Mouse (Mus musculus): ENCODE data around the gene Pfas.
"Not testable (repeated sequence)": the region's sequence is repeated elsewhere in the genome, so short reads cannot be mapped to it uniquely, and the experiment has no call there.

Gene Pfas

GRCm38 (mm10) chr11:68974059-68974450 lies 34.2 kb downstream of the Pfas start:
- ATAC-seq (ENCODE audit: insufficient number of reproducible peaks, low FRiP score, low TSS enrichment): no peak

GRCm38 (mm10) chr11:68973250-68974058 lies 34.8 kb downstream of the Pfas start:
- peak; percentile 90; the same call in 1 of the 2 replicates for ATAC-seq (ENCODE audit: insufficient number of reproducible peaks, low FRiP score, low TSS enrichment)

DNA sequence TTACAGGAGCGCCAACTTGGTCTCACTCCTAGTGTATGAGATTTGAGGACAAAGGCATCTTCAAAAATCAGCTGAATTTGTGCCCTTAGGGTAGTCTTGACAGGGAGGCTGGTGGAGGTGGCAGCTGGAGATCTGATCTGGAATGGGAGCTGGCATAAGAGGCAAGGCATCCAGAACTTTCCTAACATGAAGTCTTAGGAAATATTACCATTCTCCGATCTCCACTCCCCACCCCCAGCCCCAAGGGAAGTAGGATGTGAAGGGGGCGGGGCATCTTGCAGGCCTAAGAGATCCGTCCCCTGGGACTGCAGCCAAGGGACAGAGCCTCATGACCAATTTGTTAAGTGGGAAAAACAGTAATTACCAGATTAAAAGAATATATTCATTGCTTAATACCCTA lies 38.0 kb downstream of the Pfas start:
- no peak for ATAC-seq (ENCODE audit: insufficient number of reproducible peaks, low FRiP score, low TSS enrichment)

GRCm38 (mm10) chr11:68968752-68969151 lies 39.5 kb downstream of the Pfas start:
- ATAC-seq (ENCODE audit: insufficient number of reproducible peaks, low FRiP score, low TSS enrichment): no peak

- ATAC-seq (ENCODE audit: insufficient number of reproducible peaks, low FRiP score, low TSS enrichment): peak; percentile 97
Measured at GRCm38 (mm10) chr11:68967337-68968282, 40.6 kb downstream of the Pfas start, which contains the start of gene Slc25a35. Gene Slc25a35 (plus strand): TSS chr11:68968131.

GRCm38 (mm10) chr11:68966554-68966953 lies 41.7 kb downstream of the Pfas start:
- no peak for ATAC-seq (ENCODE audit: insufficient number of reproducible peaks, low FRiP score, low TSS enrichment)

DNA sequence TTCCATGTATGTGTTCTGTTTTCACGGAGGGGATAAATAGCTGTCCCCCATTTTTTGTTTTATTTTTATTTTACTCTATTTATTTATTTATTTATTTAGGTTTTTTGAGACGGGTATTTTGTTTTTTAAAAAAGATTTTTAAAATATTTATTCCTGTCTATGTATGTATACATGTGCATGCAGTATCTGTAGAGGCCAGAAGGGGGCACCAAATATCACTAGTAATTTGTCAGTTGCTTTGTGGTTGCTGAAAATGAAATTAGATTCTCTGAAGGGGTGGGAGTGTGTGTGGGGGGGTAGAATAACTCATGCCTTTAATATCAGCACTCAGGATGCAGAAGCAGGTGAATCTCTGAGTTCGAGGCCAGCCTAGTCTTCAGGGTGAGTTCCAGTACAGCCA lies 42.4 kb downstream of the Pfas start:
- ATAC-seq (ENCODE audit: insufficient number of reproducible peaks, low FRiP score, low TSS enrichment): no peak

GRCm38 (mm10) chr11:68965050-68965449 lies 43.2 kb downstream of the Pfas start:
- ATAC-seq (ENCODE audit: insufficient number of reproducible peaks, low FRiP score, low TSS enrichment): no peak

DNA sequence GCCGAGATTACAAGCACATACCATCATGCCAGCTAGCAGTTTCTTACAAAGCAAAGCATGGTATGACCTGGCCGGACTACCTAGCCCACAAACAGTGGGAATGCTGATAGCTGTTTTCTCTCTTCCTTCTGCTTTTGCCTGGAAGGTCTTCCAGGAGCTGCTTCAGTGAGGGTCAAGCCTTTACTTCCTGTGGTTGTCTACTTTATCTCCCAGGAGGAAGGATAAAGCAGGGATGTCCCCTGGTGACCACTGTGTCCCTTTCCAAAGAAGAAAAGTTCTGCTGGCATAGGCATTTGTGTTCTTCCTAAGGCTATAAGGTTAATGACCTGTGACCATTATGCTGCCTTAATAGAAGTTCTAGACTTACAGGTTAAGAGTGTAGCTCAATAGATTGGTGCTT lies 44.9 kb downstream of the Pfas start:
- ATAC-seq (ENCODE audit: insufficient number of reproducible peaks, low FRiP score, low TSS enrichment): no peak

- ATAC-seq (ENCODE audit: insufficient number of reproducible peaks, low FRiP score, low TSS enrichment): not testable (repeated sequence)
Measured at GRCm38 (mm10) chr11:68962159-68962558, 46.1 kb downstream of the Pfas start.

GRCm38 (mm10) chr11:68961596-68961995 lies 46.7 kb downstream of the Pfas start:
- no peak for ATAC-seq (ENCODE audit: insufficient number of reproducible peaks, low FRiP score, low TSS enrichment)

GRCm38 (mm10) chr11:68957971-68958370 lies 50.3 kb downstream of the Pfas start:
- no peak for ATAC-seq (ENCODE audit: insufficient number of reproducible peaks, low FRiP score, low TSS enrichment)

DNA sequence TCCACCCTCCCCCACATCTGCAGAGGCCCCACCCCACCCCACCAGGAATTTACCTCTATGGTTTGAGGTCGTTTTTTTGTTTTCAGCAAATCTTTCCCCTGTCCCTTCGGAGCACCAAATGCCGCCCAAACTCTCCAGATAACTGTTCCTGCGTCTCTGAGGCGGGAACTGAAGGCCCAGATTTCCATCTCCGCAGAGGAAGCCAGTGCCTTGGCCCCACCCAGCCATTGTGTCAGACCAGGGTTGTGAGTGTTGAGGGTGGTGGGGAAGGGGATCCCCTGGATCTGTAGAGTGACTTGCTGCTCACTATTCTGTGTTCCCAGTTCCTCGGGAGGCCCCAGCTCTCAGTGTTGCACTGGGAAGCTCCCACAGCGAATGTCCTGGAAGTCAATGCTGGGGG lies 51.0 kb downstream of the Pfas start, which contains the start of gene Arhgef15:
Gene Arhgef15, minus strand, starts transcription at position 173 of the 400 bp plus-strand sequence.
- ATAC-seq (ENCODE audit: insufficient number of reproducible peaks, low FRiP score, low TSS enrichment): no peak

DNA sequence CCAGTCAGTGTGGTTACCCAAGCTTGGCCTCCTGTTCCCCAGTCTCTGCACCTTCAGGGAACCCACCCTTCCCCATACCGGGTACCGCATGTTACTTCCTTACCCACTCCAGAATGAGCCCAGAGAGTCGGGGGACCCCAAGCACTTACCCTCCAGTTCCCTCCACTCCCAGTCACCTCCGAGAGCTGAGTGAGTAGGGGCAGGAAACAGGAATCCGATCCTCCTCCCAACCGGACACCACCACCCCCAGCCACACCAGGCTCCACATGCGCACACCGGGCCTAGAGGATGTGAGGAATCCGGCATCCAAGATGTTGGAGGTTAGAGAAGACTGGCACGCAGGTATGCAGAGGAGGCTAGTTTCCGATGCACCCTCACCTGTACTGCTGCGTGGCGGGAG lies 51.6 kb downstream of the Pfas start:
- ATAC-seq (ENCODE audit: insufficient number of reproducible peaks, low FRiP score, low TSS enrichment): no peak

DNA sequence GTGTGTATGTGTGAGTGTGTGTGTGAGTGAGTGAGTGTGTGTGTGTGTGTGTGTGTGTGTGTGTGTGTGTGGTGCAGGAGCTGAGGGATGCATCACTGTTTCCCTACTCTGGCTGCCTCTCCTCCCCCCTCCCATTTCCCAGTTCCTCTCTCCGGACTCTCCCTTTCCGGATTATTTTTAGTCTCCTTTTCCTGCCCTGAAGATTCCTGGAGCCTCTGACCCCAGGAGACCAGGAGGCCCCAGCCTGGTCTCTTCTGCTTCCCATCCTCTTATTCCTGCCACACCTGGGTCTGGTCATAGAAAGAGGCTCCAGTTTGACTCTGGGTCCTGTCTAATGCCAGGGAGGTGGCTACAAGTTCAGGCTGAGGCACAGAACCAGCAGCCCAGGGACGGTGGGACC lies 52.2 kb downstream of the Pfas start:
- ATAC-seq (ENCODE audit: insufficient number of reproducible peaks, low FRiP score, low TSS enrichment): no peak

DNA sequence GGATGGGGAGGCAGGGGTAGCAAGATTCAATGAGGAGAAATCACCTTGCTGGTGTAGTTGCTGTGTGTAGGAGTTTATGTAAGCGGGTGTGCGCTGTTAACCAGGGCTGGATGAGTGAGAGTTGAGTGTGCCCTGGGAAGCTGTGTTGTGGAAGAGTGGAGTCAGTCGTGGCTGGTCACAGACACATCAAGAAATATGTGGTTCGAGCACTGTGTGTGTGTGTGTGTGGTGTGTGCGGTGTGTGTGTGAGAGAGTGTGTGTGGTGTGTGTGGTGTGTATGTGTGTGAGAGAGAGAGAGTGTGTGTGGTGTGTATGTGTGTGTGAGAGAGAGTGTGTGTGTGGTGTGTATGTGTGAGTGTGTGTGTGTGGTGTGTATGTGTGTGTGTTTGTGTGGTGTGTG lies 52.8 kb downstream of the Pfas start:
- no peak for ATAC-seq (ENCODE audit: insufficient number of reproducible peaks, low FRiP score, low TSS enrichment)

DNA sequence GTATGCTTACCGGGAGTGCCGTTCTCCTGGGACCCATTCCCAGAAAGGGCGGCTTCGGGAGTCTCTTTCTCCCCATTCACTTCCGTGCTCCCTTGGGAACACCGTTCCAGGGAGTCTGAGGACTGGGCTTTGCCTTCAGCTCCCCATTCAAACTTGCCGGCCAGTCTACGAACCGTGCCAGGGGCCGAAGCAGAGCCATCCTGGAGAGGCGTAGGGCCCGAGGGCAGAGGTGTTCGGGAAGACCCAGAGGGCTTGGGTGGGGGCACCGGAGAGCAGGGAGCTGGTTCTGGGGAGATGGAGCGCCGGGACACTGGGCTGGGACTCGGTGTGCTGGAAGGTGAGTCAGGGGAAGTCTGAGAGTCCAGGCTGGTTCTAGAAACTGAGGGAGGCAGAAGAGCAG lies 53.9 kb downstream of the Pfas start:
- no peak for ATAC-seq (ENCODE audit: insufficient number of reproducible peaks, low FRiP score, low TSS enrichment)

- ATAC-seq (ENCODE audit: insufficient number of reproducible peaks, low FRiP score, low TSS enrichment): no peak
Measured at GRCm38 (mm10) chr11:68953903-68954302, 54.4 kb downstream of the Pfas start.

- ATAC-seq (ENCODE audit: insufficient number of reproducible peaks, low FRiP score, low TSS enrichment): peak; percentile 76; the same call in 1 of the 2 replicates
Measured at GRCm38 (mm10) chr11:68947542-68947993, 60.7 kb downstream of the Pfas start.

DNA sequence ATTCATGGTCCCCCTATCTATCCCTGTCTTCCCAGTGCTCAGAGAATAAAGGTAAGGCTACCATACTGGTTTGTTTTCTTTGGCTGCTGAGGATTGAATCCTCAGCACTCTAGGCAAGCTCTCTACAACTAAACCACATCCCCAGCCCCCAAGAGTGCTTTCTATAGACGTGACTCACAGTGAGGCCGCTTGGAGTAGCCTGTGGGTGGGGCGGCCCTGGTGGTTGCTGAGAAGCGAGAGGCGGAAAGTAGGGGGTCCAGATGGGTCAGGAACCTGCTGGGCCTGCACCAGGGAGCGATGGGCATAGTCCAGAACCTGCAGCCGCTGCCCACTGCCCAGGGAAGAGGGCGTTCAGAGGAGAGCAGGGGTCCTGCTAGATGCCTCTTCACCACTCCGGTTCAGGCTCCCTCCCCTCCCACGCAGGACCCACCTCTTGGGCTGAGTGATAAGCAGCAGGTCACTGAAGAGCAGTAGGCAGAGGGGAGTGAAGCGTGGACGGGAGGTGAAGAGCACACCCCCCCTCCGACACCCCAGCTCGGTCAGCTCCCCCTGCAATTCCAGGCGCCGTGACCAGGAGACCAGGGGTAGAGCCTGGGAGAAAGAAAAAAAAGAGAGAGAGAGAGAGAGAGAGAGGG lies 61.3 kb downstream of the Pfas start:
- peak; percentile 37; the same call in 1 of the 2 replicates for ATAC-seq (ENCODE audit: insufficient number of reproducible peaks, low FRiP score, low TSS enrichment)
